Mouse (Mus musculus): ENCODE data around the gene Tbl1xr1. TPM values are rescaled to one million over a fixed set of nuclear protein-coding genes. Genes with fewer than 3 reads are reported as not detected.

Gene Tbl1xr1
- total and polyA plus RNA-seq, 3 experiments: 33.9 to 185 (median 45.6) TPM

DNA sequence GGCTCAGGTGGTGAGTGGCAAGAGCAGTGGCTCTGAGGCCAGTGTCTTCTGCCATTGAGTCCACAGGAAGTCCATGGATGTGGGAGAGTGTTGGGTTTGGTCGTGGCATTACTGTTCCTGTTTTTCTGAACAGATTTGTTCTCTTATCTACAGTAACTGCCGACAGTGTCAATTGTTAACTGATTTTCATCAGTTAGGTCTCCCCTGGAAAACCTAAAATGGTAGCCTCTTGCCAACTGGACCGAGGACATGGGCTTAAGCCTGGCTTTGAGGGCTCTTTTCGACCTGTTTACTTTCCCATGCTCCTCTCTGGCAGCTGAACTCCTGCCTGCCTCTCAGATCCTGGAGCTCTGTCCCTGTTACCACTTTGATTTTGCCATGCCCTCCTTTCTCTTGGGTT lies 5.4 kb downstream of the Tbl1xr1 start:
- H3K9ac ChIP-seq (ENCODE audit: control insufficient read depth, low read depth, low read length, poor library complexity, severe bottlenecking): no peak overlapping the region
- H3K9me3 ChIP-seq (replicated peaks; ENCODE audit: insufficient read depth, low read length): no peaks in the 10 kb centered on the region
- no peak overlapping the region for H3K4me3 ChIP-seq (ENCODE audit: control insufficient read depth in 1 of 2, insufficient read depth in 1 of 2, low read depth in 2 of 2, low read length in 2 of 2)
- H3K27me3 ChIP-seq (ENCODE audit: control insufficient read depth in 1 of 2, insufficient read depth in 2 of 2, low read length in 2 of 2): no peaks in the 10 kb centered on the region
- peak; percentile 40 for TF ChIP-seq GATA1 (IDR thresholded peaks at IDR 0.05; ENCODE audit: low read depth, low read length)
- TF ChIP-seq MYC (IDR thresholded peaks at IDR 0.05; ENCODE audit: low read depth, low read length): no peak
- TF ChIP-seq SIN3A (IDR thresholded peaks at IDR 0.05; ENCODE audit: low read length): no peak
- TF ChIP-seq UBTF (IDR thresholded peaks at IDR 0.05; ENCODE audit: borderline replicate concordance, insufficient read depth, low read depth, low read length): no peak
- no peak for TF ChIP-seq CHD2 (IDR thresholded peaks at IDR 0.05; ENCODE audit: low read length)
- no peak for TF ChIP-seq MEF2A (IDR thresholded peaks at IDR 0.05; ENCODE audit: extremely low read depth, insufficient replicate concordance, low read depth, low read length, poor library complexity, severe bottlenecking)
- no peak for TF ChIP-seq ETS1 (IDR thresholded peaks at IDR 0.05; ENCODE audit: low read depth, low read length)
- peak; percentile 84 for TF ChIP-seq RCOR1 (IDR thresholded peaks at IDR 0.05; ENCODE audit: low read depth, low read length)
- no peak for TF ChIP-seq ZKSCAN1 (IDR thresholded peaks at IDR 0.05; ENCODE audit: low read depth, low read length)
- no peak for TF ChIP-seq SMC3 (IDR thresholded peaks at IDR 0.05; ENCODE audit: low read depth, low read length)
- TF ChIP-seq EP300 (IDR thresholded peaks at IDR 0.05; ENCODE audit: low read depth in 1 of 2, low read length in 2 of 2): peak; percentile 14 to 38; a peak in 2 of 4 replicates
- no peak for DNase-seq (ENCODE audit: low read depth, low spot score)
- no peak overlapping the region for H3K27ac ChIP-seq (ENCODE audit: control insufficient read depth, low read depth, low read length)
- H3K4me1 ChIP-seq (ENCODE audit: control insufficient read depth in 1 of 2, insufficient read depth in 2 of 2, low read length in 2 of 2): peaks cover 2 to 27% of the 10 kb centered on the region in 2 experiments
- H3K36me3 ChIP-seq (ENCODE audit: control insufficient read depth in 1 of 2, insufficient read depth in 2 of 2, low read length in 2 of 2): peaks cover 4 to 51% of the 10 kb centered on the region in 2 experiments
- H3K79me2 ChIP-seq (ENCODE audit: control insufficient read depth, insufficient read depth, low read length, poor library complexity): peaks cover 85% of the 10 kb centered on the region

DNA sequence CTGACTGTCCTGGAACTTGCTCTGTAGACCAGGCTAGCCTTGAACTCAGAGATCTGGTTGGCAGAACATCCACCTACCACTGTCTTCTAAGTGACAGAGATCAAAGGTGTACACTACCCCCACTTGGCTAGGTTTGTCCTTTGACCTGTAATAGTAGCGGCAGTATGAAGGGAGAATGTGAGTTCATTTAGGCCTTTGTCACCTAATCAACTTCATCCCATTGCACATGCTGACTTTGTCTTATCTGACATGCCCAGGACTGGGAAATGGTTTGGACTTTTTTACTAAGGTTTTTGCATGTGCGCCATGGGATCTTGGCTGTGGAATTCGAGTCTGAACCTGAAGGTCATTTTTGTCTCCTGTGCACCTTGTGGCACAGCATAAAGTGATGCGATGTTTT lies 6.4 kb downstream of the Tbl1xr1 start:
- no peak for DNase-seq (ENCODE audit: low read depth, low spot score)
- Histone ChIP-seq H3K4me1 (ENCODE audit: control insufficient read depth in 1 of 2, insufficient read depth in 2 of 2, low read length in 2 of 2) (peaks cover 2 to 27% of the 10 kb centered on the region in 2 experiments), H3K4me3 (ENCODE audit: control insufficient read depth in 1 of 2, insufficient read depth in 1 of 2, low read depth in 2 of 2, low read length in 2 of 2) (no peak overlapping the region), H3K27me3 (ENCODE audit: control insufficient read depth in 1 of 2, insufficient read depth in 2 of 2, low read length in 2 of 2) (no peaks in the 10 kb centered on the region), H3K9me3 (replicated peaks; ENCODE audit: insufficient read depth, low read length) (no peaks in the 10 kb centered on the region), H3K79me2 (ENCODE audit: control insufficient read depth, insufficient read depth, low read length, poor library complexity) (peaks cover 84% of the 10 kb centered on the region), H3K36me3 (ENCODE audit: control insufficient read depth in 1 of 2, insufficient read depth in 2 of 2, low read length in 2 of 2) (peaks cover 4 to 52% of the 10 kb centered on the region in 2 experiments), H3K9ac (ENCODE audit: control insufficient read depth, low read depth, low read length, poor library complexity, severe bottlenecking) (no peak overlapping the region), H3K27ac (ENCODE audit: control insufficient read depth, low read depth, low read length) (no peak overlapping the region)
- TF ChIP-seq CHD2 (IDR thresholded peaks at IDR 0.05; ENCODE audit: low read length): no peak
- peak; percentile 65 for TF ChIP-seq TAL1 (IDR thresholded peaks at IDR 0.05; ENCODE audit: low read length)
- TF ChIP-seq TCF12 (IDR thresholded peaks at IDR 0.05; ENCODE audit: low read depth, low read length): peak; percentile 59; the same call in 1 of the 2 replicates
- 0 out of 2 replicates have a peak, but pooled peaks have one; percentile 28 for TF ChIP-seq GATA1 (IDR thresholded peaks at IDR 0.05; ENCODE audit: low read depth, low read length)
